Mouse (Mus musculus) bone marrow macrophage, adult 2 months (primary cell): ENCODE results near the gene Trim43c. TPM values are rescaled to one million over a fixed set of nuclear protein-coding genes. Genes with fewer than 3 reads are reported as not detected.
A peak's percentile ranks its signal among the peaks of the same experiment; 100 is the strongest.
"Not testable (repeated sequence)": the region's sequence is repeated elsewhere in the genome, so short reads cannot be mapped to it uniquely, and the experiment has no call there.

Experiments
- H3K27ac ChIP-seq: 2 replicates; pipeline ENCODE4 v1.5.1; 2012; ENCODE audit warnings: low read depth, low read length; ENCODE audit not compliant: insufficient read depth
- H3K4me1 ChIP-seq: 2 replicates; pipeline ENCODE4 v1.6.1; 2012; ENCODE audit warnings: low read length; ENCODE audit not compliant: control insufficient read depth, insufficient read depth
- H3K4me3 ChIP-seq: 2 replicates; pipeline ENCODE4 v1.5.1; 2012; ENCODE audit warnings: mild to moderate bottlenecking, low read length, moderate library complexity; ENCODE audit not compliant: insufficient read depth
- polyA plus RNA-seq: library from polyadenylated mRNA; stranded (reverse); fragments of >200 nt; gene quantifications from 2 replicates; pipeline ENCODE4 v1.2.4, GENCODE M21; 2012; ENCODE audit not compliant: missing spikeins, insufficient read depth, insufficient read length

Gene Trim43c
- not detected in 2 replicates for polyA plus RNA-seq

DNA sequence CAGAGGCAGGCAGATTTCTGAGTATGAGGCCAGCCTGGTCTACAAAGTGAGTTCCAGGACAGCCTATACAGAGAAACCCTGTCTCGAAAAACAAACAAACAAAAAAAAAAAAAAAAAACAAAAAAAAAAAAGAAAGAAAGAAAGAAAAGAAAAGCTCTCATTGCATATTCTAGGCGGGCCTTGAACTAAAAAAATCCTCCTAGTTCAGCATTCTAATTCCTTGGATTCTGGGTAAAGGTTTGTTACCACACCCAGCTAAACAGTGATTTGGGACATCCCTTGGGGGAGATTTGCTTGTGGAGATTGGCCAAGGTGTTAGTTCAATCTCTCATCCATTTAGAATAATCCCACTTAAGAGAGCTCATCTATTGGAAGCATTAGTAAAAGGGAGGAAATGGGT is at the start of gene Trim43c:
Gene Trim43c (plus strand): TSS at position 301 of the 400 bp plus-strand sequence.
- H3K4me1 ChIP-seq, H3K27ac ChIP-seq, H3K4me3 ChIP-seq: not testable (repeated sequence)

DNA sequence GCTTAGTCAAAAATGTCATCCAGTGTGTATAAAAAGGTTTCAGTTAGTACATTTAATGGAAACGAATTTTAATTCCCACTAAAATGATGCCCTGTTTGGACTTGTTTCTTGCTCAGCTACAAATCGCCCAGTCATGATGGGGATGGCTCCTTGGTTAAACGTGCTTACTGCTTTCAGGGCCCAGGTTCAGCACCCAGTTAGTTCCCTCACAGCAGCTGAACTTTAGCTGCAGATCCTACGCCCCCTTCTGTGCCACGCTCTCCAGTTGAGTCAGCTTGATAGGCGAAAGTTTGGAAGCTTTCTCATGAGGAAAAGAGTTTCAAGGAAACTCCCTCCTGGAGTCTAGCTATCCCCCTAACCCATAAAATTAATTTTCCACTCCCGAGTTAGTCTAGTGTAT is 14.1 kb downstream of the Trim43c start:
- H3K4me1 ChIP-seq, H3K27ac ChIP-seq, H3K4me3 ChIP-seq: not testable (repeated sequence)

DNA sequence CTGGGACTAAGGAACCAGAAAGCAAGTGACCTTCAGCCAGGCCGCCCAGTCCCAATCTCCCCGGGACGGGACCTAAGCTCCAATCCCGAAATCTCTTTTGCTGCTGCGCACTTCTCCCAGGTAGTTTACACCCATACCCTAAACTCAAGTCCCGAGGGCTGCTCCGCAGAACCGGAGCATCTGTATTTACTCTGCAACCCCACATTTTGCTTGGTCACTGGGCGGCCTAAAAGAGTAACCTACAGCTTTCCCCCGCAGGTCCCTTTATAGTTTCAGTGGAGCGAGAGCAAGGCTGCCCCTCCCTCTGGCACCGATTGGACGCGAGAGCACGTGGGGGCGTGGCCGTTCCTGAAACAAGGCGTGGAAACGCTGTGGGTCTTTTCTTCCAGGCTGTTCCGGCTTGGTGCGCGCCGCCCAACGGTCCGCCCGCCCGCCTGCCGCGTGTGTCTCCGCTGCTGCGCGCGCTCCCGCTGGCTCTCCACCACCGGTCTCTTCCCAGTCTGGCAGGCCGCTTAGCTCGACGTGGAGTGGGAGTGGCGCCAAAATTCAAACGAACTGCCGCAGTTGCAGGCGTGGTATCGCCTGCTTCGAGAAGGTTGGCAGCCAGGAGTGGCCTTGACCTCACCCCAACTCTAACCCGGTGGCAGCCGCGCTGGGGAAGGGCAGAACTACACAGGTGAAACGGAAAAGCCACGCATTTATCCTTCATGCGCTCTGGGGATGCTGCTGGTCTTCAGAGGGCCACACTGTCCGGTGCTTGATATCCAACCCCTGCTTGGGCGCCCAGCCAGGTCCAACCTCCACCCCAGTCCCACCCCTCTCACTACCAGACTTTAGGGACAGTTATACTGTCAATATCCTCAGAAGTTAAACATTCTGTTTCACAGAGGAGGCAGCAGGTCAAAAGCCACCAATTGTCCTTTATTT is 19.9 kb downstream of the Trim43c start:
- H3K27ac ChIP-seq, result 0 out of 2 replicates have a peak overlapping the region, but pooled peaks have one; percentile 34
- peak overlapping the region; percentile 68 for H3K4me3 ChIP-seq
- not testable (repeated sequence) for H3K4me1 ChIP-seq

Other genes starting within 250 kb of the Trim43c start
- gene Mthfsl, start 118.9 kb upstream of the Trim43c start, polyA plus RNA-seq, result 78.7 and 82.6 TPM in 2 replicates
- 3.8 and 7.0 TPM in 2 replicates for gene Bcl2a1d, start 107.2 kb upstream of the Trim43c start, polyA plus RNA-seq
- not detected in 2 replicates for gene Bcl2a1a, start 117.7 kb downstream of the Trim43c start, polyA plus RNA-seq